Mouse (Mus musculus): Measurements from ENCODE around the gene Trabd. TPM values are rescaled to one million over a fixed set of nuclear protein-coding genes. Genes with fewer than 3 reads are reported as not detected.

The Trabd gene
- total RNA-seq, 1 experiment from 2014 or later = 39.0 TPM

- DNase-seq = no peak
These were observed 51.7 kb downstream of the Trabd start for GRCm38 (mm10) chr15:89126622-89127021.

DNA sequence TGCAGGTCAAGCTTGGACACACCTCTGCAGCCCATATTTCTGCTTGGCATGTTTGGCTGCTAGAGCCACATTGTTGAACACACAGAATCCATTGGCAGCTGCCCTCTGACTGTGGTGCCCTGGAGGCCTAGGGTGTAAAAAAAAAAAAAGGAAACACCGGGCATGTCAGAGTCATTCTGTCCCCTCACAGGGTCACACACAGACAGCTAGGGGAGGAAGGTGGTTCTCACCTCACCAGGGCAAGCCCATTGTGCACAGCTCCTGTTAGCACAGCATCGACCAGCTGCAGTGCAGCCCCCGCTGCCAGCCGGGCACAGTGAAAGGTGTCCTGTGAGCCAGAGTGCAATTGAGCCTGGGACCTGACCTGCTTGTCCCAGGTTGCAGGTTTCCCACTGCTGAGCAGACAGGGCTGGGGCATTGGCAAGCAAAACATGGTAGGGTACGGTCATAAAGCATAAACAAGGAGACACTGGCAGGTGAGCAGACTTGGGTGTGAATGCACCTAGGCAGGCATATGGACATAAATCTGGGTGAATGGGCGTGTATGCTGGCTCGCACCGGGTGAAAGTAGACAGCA, 52.5 kb downstream of the Trabd start:
- no peak for DNase-seq

DNA sequence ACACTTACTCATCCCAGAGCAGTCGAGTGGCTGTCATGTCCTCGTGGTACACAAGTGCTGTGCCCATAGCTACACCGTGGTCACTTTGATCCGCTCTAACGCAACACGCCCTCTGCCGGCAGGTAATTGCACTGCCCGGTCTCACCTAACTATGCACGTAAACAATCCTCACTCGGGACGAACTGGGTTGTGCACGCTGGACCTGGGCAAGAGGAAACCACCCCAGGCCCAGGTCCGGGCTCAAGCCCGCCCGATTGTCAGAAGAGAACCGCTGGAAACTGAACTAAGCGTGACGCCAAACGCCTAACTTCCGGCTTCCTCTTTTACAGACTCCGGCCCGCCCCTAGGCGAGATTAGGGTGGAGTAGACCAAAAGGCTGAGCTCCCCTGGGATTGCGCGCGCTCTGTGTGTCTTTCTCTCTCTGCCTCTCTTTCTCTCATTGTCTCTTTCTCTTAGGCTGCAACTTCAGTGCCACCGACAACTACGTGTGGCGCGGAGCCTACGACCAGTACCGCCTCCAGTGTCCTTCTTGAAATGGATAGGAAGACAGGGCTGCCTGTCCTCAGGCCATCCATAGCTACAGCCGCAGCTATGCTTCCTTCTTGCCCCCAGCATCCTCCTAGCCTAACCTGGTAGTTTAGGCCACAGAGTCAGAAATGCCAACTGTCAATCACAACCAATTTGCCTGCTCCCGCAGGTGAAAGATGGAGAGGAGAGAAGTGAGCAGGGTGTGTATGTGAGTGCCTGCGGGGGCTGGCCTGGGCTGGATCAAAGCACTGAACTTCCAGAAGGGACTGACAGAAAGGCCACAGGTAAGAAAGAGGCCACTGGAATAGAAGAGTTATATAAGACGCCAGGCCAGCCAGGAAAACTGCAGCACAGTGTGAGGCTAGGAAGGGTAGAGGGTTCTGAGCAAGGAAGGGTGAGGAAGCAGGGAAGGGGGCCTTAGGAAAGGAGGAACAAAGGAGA, 53.7 kb downstream of the Trabd start, which contains the start of gene Hdac10:
TSS of gene Hdac10 (minus strand) at position 319 of the 969 bp plus-strand sequence.
- DNase-seq = peak; percentile 78

DNA sequence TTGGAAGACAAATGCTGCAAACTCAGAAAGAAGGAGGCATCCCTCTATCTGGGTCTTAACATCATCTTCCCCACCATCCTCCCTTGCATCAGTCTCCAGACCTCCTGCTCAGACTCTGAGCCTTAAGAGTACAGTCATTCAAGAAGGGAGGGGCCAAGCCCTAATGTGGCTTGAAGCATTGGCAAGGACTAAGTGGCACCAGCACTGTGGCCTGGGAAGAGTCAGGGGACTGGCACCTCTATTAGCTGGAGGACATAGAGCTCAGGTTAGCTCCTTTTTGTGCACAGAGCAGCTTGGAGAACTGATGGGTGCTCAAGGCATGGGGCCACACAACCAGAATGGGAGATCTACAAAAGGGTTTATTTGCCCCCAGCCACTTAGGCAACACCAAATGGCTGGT, 55.3 kb downstream of the Trabd start:
- DNase-seq = no peak

- DNase-seq = no peak
These were observed 56.4 kb downstream of the Trabd start for GRCm38 (mm10) chr15:89131316-89131715.

Other genes starting within 250 kb of the Trabd start
- gene Pim3, start 212.9 kb upstream of the Trabd start, total RNA-seq (2021) = 71.8 and 89.5 TPM in 2 replicates
- not detected in 2 replicates for gene Ttll8, start 120.7 kb upstream of the Trabd start, total RNA-seq (2021)
- not detected in 2 replicates for gene Mlc1, start 96.1 kb upstream of the Trabd start, total RNA-seq (2021)
- not detected in 2 replicates for gene Mov10l1, start 92.2 kb upstream of the Trabd start, total RNA-seq (2021)
- 0.81 and 1.6 TPM in 2 replicates for gene Panx2, start 15.4 kb upstream of the Trabd start, total RNA-seq (2021)
- gene Selenoo, start 14.0 kb downstream of the Trabd start, total RNA-seq (2021) = 41.8 and 50.2 TPM in 2 replicates
- 18.1 and 25.9 TPM in 2 replicates for gene Tubgcp6, start 48.0 kb downstream of the Trabd start, total RNA-seq (2021)
- gene Hdac10, start 53.6 kb downstream of the Trabd start, total RNA-seq (2021) = 14.5 and 19.6 TPM in 2 replicates
- 8.1 and 11.3 TPM in 2 replicates for gene Mapk12, start 65.6 kb downstream of the Trabd start, total RNA-seq (2021)
- 4.1 and 6.1 TPM in 2 replicates for gene Mapk11, start 74.5 kb downstream of the Trabd start, total RNA-seq (2021)
- gene Plxnb2, start 105.7 kb downstream of the Trabd start, total RNA-seq (2021) = 121 and 144 TPM in 2 replicates
- gene Dennd6b, start 121.4 kb downstream of the Trabd start, total RNA-seq (2021) = 5.7 and 9.1 TPM in 2 replicates
- gene Ppp6r2, start 136.4 kb downstream of the Trabd start, total RNA-seq (2021) = 43.3 and 45.8 TPM in 2 replicates
- 101 and 107 TPM in 2 replicates for gene Sbf1, start 240.2 kb downstream of the Trabd start, total RNA-seq (2021)
- not detected in 2 replicates for gene Adm2, start 247.6 kb downstream of the Trabd start, total RNA-seq (2021)

Measured in adrenal gland, postnatal 25 days (tissue).